Mouse (Mus musculus) common myeloid progenitor, adult 5-6 weeks (primary cell): Measurements from ENCODE around the gene Ctbs. TPM values are rescaled to one million over a fixed set of nuclear protein-coding genes. Genes with fewer than 3 reads are reported as not detected.
A peak's percentile ranks its signal among the peaks of the same experiment; 100 is the strongest.
"Not testable (repeated sequence)": the region's sequence is repeated elsewhere in the genome, so short reads cannot be mapped to it uniquely, and the experiment has no call there.

Experiments
- ATAC-seq: replicated peaks from 2 replicates; pipeline ENCODE4 v1.8.0; 2016; ENCODE audit warnings: low read depth, mild to moderate bottlenecking, moderate TSS enrichment, inconsistent platforms; ENCODE audit not compliant: poor library complexity, severe bottlenecking
- total RNA-seq: library from RNA; stranded (forward); fragments of 200-1000, 187-1606 nt; gene quantifications from 2 replicates; pipeline ENCODE4 v1.2.3, GENCODE M21; 2017

Ctbs gene
- total RNA-seq, 1 experiment from 2014 or later, result 4.8 TPM

- ATAC-seq, result no peak
Observed at GRCm38 (mm10) chr3:146426489-146426888, 23.1 kb upstream of the Ctbs start.

- not testable (repeated sequence) for ATAC-seq
Observed at GRCm38 (mm10) chr3:146433063-146433462, 16.5 kb upstream of the Ctbs start.

- ATAC-seq, result no peak
Observed at GRCm38 (mm10) chr3:146433681-146434350, 15.8 kb upstream of the Ctbs start.

GRCm38 (mm10) chr3:146434686-146435085 is 14.9 kb upstream of the Ctbs start:
- ATAC-seq, result no peak

DNA sequence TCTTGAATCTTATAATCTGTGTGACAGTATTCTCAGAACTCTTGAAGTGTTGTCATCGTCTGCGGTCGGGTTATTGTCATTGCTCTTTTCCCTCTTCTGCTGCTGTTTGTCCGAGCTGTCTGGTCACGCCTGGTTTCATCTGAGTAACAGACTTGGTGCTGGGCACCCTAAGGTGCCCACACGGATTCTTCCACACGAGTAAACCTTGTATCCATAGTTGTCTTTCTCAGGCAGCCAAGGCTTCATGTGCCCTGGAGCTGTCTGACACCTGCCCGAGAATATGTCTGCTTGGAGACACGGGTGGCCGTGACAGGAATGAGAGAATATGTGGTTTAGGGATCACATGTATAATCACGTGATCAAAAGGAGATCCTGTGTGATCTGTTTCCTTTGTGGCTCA is 14.1 kb upstream of the Ctbs start:
- no peak for ATAC-seq

- ATAC-seq, result no peak
Observed at GRCm38 (mm10) chr3:146436114-146436513, 13.5 kb upstream of the Ctbs start.

DNA sequence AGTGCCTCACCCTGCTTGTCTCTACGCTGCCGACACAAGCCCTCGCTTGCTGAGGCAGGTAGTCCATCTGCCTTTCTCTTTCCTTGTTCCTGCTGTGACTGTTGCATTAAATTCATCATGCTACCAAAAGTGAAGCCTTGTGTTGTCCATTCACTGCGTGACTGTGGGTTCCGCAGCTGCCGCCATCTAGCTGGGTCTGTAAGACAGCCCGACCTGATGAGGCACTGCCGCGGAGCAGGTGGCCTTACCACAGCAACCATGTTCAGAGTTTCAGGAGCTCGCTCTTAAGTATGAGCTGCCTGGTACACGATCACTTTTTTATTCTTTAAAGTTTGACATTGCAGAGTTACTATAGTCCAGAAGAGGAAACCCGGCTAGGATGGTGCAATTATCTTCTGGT is 9.6 kb upstream of the Ctbs start:
- ATAC-seq, result no peak

DNA sequence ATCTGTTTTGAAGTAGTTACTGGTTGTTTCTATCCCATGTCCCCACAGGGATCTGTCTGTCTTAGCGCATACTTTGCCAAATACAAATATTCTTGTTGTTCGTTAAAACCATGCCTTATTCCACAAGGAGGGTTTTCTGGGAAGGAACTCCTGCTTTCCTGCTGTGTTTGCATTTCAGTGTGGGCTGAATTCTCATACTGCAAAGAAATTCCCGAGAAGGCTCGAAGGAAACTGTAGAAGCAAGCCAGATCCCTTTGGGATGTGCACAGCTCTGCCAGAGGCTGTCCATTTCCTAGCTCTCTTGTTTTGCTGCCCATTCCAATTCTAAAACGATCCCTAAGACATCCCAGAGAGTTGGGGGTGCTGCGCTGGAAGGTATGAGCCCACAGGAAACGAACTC is 9.2 kb upstream of the Ctbs start:
- ATAC-seq, result no peak

DNA sequence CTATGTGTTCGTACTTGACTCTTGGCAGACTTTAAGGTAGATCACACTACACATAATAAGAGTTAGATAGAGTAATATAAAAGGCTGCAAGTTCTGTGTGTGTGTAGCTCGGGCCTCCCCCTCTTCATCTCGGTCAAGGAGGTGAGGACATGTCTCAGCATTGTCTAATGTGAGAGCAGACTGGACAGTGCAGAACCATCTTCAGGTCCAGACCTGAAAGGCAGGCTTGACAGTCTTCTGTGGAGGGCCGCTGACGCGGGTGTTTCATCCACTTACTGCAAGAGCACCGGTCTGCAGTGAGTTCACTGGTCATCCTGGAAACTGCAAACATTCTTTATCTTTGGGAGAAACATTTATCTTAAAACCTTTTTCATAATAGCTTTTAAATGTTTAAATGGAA is 7.1 kb upstream of the Ctbs start:
- ATAC-seq, result no peak

DNA sequence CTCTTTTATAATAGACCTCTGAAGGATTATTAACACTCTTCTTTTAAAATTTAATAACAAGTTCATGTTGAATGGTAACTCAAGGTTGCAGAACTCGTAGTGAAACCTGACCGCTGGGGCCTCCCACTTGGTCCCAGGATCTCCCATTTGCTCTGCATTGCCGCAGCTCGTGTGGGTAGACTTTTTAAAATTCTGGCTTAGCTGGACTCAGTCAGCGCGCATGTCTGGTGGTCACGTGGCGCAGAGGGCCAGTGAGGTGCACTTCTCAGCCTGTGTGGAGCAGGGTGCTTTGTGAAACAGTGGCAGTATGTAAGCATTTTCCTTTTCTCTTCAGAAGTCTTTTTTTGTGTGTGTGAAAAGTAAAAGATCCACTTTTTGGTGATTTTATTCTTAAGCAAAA is 6.7 kb upstream of the Ctbs start:
- ATAC-seq, result no peak

GRCm38 (mm10) chr3:146443380-146443779 is 6.2 kb upstream of the Ctbs start:
- no peak for ATAC-seq

GRCm38 (mm10) chr3:146444880-146445279 is 4.7 kb upstream of the Ctbs start:
- no peak for ATAC-seq

GRCm38 (mm10) chr3:146447156-146447555 is 2.4 kb upstream of the Ctbs start:
- ATAC-seq, result no peak

- ATAC-seq, result no peak
Observed at GRCm38 (mm10) chr3:146447598-146447997, 2.0 kb upstream of the Ctbs start.

- ATAC-seq, result no peak
Observed at GRCm38 (mm10) chr3:146448372-146448771, 1.2 kb upstream of the Ctbs start.

GRCm38 (mm10) chr3:146448969-146449368 is 626 bp upstream of the Ctbs start:
- no peak for ATAC-seq

DNA sequence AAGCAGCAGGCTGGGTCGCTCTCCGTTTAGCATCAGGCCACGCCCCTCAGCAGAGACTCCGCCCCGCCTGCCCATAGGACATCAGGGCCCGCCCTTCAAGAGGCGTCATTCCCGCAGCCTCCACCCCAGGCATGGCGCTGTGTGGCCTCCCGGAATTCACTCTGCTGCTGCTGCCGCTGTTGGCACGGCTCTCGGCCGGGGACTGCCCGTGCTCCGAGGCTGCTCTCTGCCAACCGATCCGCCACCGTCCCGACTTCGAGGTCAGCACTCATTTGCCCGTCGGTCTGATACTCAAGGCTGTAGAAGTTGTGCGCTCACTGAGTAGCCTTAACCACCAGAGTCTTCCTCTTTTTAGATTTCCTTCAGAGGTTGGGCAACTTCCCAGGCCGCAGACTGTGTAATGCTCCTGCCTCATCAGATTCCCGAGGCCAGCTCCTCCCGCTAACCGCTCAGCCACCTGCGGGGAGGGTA is 811 bp downstream of the Ctbs start:
- peak; percentile 92 for ATAC-seq

- ATAC-seq, result no peak
Observed at GRCm38 (mm10) chr3:146451375-146451774, 1.8 kb downstream of the Ctbs start.

DNA sequence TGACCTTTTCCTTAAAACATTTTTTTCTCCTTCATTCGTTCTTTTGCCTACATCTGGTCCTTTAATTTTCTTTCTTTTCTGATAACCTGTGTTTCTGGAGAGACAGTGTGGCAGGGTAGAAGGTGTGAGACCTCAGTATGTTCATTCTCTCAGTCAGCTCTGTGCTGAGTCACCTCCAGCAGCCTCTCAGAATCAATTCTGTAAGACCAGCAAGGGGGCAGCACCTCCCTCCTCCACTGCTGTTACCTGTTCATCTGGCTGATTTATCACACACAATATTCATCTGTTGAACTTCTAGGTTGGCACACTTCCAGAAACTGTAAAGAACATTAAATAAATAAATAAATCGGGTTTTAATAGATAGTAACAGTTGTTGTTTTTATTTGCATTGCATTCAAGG is 13.3 kb downstream of the Ctbs start:
- no peak for ATAC-seq

DNA sequence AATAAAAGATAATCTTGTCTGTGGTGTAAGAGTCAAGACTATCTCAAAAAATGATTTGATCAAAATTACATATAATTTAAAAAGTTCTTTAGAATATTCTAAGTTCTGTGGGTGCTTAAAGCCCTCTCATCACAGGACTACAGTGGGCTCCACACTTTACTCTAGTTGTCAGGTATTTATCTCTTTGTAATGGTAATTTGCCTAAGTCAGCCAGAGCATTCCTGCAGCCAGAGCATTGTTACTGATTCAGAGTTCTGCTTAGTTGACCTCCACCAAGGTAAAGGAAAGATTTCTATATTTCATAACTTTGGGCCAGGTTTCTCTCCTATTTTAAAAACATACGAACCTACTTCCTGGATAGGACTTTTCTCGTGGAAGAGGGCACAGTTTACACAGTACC is 19.6 kb downstream of the Ctbs start:
- no peak for ATAC-seq

DNA sequence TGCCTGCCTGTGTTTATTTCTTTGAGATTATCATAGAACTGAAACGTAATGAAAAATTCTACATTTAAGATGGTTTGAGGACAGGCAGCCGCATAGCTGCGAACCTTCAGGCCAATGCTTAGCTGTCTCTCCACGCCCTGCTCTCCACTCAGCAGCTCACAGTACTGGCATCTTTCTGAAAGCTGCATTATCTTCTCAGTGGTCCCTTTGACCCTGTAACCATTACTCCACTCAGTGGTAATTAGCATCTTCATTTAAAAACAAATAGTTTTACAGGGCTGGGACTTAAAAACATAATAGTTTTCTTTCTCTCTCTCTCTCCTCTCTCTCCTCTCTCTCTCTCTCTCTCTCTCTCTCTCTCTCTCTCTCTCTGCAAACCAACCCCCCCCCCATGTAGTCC is 23.1 kb downstream of the Ctbs start:
- ATAC-seq, result no peak

GRCm38 (mm10) chr3:146473741-146474140 is 24.1 kb downstream of the Ctbs start:
- ATAC-seq, result no peak
